Mouse (Mus musculus) hindbrain, embryonic 14.5 days (tissue): Measurements from ENCODE around the gene Olfr619. TPM values are rescaled to one million over a fixed set of nuclear protein-coding genes. Genes with fewer than 3 reads are reported as not detected.

Experiments
- ATAC-seq: fragments of 200-750 bp; cut with Nextera tagmentation; 2 replicates; pipeline ENCODE4 v1.8.0; 2017; ENCODE audit warnings: moderate number of reproducible peaks, mild to moderate bottlenecking, moderate TSS enrichment, moderate library complexity; ENCODE audit not compliant: low FRiP score
- DNase-seq: peaks from one replicate; pipeline ENCODE4 v3.0.0-alpha.2; 2015; ENCODE audit warnings: low spot score
- H3K27ac ChIP-seq: fragments of 300-500 bp; sonication (generic); 2 replicates; pipeline ENCODE4 v1.5.1; 2014; ENCODE audit warnings: mild to moderate bottlenecking, moderate library complexity
- H3K27me3 ChIP-seq: fragments of 300-500 bp; sonication (generic); 2 replicates; pipeline ENCODE4 v1.6.1; 2014; ENCODE audit warnings: mild to moderate bottlenecking, low read length, mixed read lengths; ENCODE audit not compliant: control insufficient read depth, insufficient read depth
- H3K36me3 ChIP-seq: fragments of 300-500 bp; sonication (generic); replicated peaks from 2 replicates; pipeline ENCODE4 v1.6.1; 2014; ENCODE audit not compliant: control insufficient read depth, insufficient read depth
- H3K4me1 ChIP-seq: fragments of 300-500 bp; sonication (generic); replicated peaks from 2 replicates; pipeline ENCODE4 v1.6.1; 2014; ENCODE audit warnings: antibody characterized with exemption, low read length, mixed read lengths; ENCODE audit not compliant: control insufficient read depth, insufficient read depth
- H3K4me2 ChIP-seq: fragments of 300-500 bp; sonication (generic); replicated peaks from 2 replicates; pipeline ENCODE4 v1.6.1; 2014; ENCODE audit warnings: mild to moderate bottlenecking, moderate library complexity
- H3K4me3 ChIP-seq: fragments of 300-500 bp; sonication (generic); replicated peaks from 2 replicates; pipeline ENCODE4 v1.5.1; 2014; ENCODE audit warnings: mild to moderate bottlenecking, low read length
- H3K9ac ChIP-seq: fragments of 300-500 bp; sonication (generic); 2 replicates; pipeline ENCODE4 v1.6.1; 2014
- H3K9me3 ChIP-seq: fragments of 300-500 bp; sonication (generic); 2 replicates; pipeline ENCODE4 v1.6.1; 2016; ENCODE audit warnings: low read length; ENCODE audit not compliant: control insufficient read depth
- WGBS: fragments of 180-500 bp; shearing (Covaris S2); extraction: QIAGEN DNeasy Blood & Tissue Kit; methylation state at CpG from one replicate; pipeline ENCODE4 v1.1.7; 2014; 5-methylcytosine and 5-hydroxymethylcytosine counted together
- polyA plus RNA-seq: library from polyadenylated mRNA; unstranded; fragments of >200 nt; fragmentation: Nextera tagmentation; extraction: Ambion mirVana; gene quantifications from 2 replicates; pipeline ENCODE4 v1.2.1, GENCODE M21; 2014

Olfr619 gene
- not detected in 2 replicates for polyA plus RNA-seq

GRCm38 (mm10) chr7:103600275-103600674 lies at the start of gene Olfr619:
Gene Olfr619 (plus strand): TSS chr7:103600575.
- no peak within 1 kb of the TSS for H3K27ac ChIP-seq
- no peaks in the 10 kb centered on the region for H3K27me3 ChIP-seq
- no peaks in the 10 kb centered on the region for H3K9me3 ChIP-seq
- ATAC-seq (no peak), DNase-seq (no peak)
- H3K36me3 ChIP-seq: no peaks in the 10 kb centered on the region
- no peak within 1 kb of the TSS for H3K4me3 ChIP-seq
- H3K4me1 ChIP-seq: no peaks in the 10 kb centered on the region
- no peak within 1 kb of the TSS for H3K9ac ChIP-seq
- H3K4me2 ChIP-seq: no peak within 1 kb of the TSS

DNA sequence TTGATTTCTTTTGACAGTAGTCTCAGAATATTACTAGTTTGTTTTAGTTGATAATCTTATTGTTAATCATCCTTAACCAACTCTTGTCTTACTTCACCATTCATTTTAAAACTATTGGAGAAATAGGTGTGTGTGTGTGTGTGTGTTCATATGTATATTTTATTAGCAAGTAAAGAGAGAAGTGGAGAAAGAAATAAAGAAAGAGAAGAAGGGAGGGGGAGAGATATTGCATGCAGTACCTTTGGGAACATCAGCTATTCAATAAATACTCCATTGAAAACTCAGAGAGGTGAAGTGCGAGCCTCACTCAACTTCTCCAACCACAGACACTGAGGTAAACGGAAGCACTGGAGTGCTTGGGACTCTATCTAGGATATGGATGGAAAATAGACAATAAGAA lies 44.6 kb upstream of the Olfr619 start, which contains the start of gene Olfr615:
Gene Olfr615 (plus strand): TSS at position 301 of the 400 bp plus-strand sequence.
- WGBS: 84% methylated on average over 2 of the region's 2 CpGs
- ATAC-seq (no peak), DNase-seq (no peak)
- H3K4me2 ChIP-seq: no peak within 1 kb of the TSS
- no peak within 1 kb of the TSS for H3K9ac ChIP-seq
- no peaks in the 10 kb centered on the region for H3K4me1 ChIP-seq
- H3K9me3 ChIP-seq: no peaks in the 10 kb centered on the region
- H3K36me3 ChIP-seq: no peaks in the 10 kb centered on the region
- H3K27me3 ChIP-seq: no peaks in the 10 kb centered on the region
- H3K4me3 ChIP-seq: no peak within 1 kb of the TSS
- H3K27ac ChIP-seq: no peak within 1 kb of the TSS

DNA sequence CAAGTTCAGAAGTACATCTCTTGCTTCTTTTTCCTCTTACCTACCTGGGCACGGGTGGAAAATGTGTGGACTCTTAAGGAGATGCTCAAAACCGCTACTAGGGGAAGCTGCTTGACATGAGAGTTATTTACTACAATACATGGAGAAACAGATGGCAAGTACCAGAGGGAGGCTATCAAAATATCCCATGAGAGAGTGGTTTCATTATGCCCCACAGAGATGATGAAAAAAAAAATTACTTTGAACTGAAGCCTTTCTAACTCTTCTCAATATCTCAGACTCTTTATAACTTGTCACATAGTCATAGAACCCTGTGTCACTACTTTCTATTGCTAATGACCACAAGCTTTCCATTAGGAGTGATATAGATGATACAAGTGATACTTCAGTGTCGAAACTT lies 31.3 kb upstream of the Olfr619 start, which contains the start of gene Olfr616:
Gene Olfr616 (minus strand): TSS at position 101 of the 400 bp plus-strand sequence.
- Histone ChIP-seq H3K4me3 (no peak within 1 kb of the TSS), H3K27me3 (no peaks in the 10 kb centered on the region), H3K4me1 (no peaks in the 10 kb centered on the region), H3K9me3 (no peaks in the 10 kb centered on the region), H3K27ac (no peak within 1 kb of the TSS), H3K36me3 (no peaks in the 10 kb centered on the region), H3K9ac (no peak within 1 kb of the TSS), H3K4me2 (no peak within 1 kb of the TSS)
- no peak for ATAC-seq
- no peak for DNase-seq
- WGBS: 76% methylated on average over 3 of the region's 3 CpGs

DNA sequence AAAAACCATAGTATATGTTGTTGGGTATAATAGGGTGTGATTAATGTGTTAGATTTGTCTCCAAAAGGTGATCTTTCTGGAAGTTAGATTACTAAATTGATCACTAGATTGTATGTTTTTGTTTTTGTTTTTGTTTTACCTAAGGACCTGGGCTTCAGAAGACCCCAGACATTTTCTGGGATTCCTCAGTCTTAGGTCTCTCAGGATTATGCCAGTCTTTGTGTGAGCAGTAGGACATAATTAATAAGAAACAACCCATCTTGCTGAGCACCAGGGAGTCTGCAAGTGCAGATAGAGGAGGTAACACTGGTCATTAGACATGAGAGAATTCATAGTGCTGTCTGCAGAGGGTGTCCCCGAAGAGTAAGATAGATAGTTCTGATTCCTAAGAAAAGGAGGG lies 27.6 kb upstream of the Olfr619 start, which contains the start of gene Olfr617:
Gene Olfr617 (plus strand): TSS at position 301 of the 400 bp plus-strand sequence.
- Histone ChIP-seq H3K27ac (no peak within 1 kb of the TSS), H3K27me3 (no peaks in the 10 kb centered on the region), H3K4me3 (no peak within 1 kb of the TSS), H3K36me3 (no peaks in the 10 kb centered on the region), H3K4me1 (no peaks in the 10 kb centered on the region), H3K9me3 (no peaks in the 10 kb centered on the region), H3K4me2 (no peak within 1 kb of the TSS), H3K9ac (no peak within 1 kb of the TSS)
- DNase-seq (no peak), ATAC-seq (no peak)
- WGBS: 81% methylated on average over 1 of the region's 1 CpGs

DNA sequence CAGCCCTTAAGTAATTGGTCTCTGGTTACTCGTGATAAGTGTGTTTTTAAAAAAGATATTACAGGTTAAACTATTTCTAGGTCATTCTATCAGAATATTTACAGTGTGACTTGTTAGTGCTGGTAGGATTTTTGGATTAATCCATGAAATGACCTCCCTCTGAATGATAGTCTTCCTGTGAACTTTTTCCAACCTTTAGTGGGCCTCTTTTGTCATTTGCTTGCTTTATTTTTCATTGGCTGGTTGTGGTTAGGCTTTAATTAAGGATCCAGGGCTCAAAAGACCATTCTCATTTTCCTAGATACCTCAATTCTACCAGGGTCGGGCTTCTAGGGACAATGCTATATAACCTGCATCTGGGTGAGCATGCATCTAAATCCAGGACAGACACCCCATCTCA lies 10.6 kb upstream of the Olfr619 start, which contains the start of gene Olfr618:
Gene Olfr618 (plus strand): TSS at position 301 of the 400 bp plus-strand sequence.
- no peak within 1 kb of the TSS for H3K4me2 ChIP-seq
- ATAC-seq (no peak), DNase-seq (no peak)
- H3K4me3 ChIP-seq: no peak within 1 kb of the TSS
- 70% methylated on average over 2 of the region's 2 CpGs for whole genome bisulfite sequencing
- no peak within 1 kb of the TSS for H3K27ac ChIP-seq
- no peaks in the 10 kb centered on the region for H3K36me3 ChIP-seq
- no peaks in the 10 kb centered on the region for H3K27me3 ChIP-seq
- H3K9me3 ChIP-seq: no peaks in the 10 kb centered on the region
- H3K4me1 ChIP-seq: no peaks in the 10 kb centered on the region
- no peak within 1 kb of the TSS for H3K9ac ChIP-seq

GRCm38 (mm10) chr7:103607425-103607824 lies 7.0 kb downstream of the Olfr619 start:
- Histone ChIP-seq H3K27me3 (no peaks in the 10 kb centered on the region), H3K4me3 (no peak overlapping the region), H3K27ac (no peak overlapping the region), H3K9me3 (no peaks in the 10 kb centered on the region), H3K9ac (no peak overlapping the region), H3K4me2 (no peak overlapping the region), H3K36me3 (no peaks in the 10 kb centered on the region), H3K4me1 (no peaks in the 10 kb centered on the region)
- DNase-seq (no peak), ATAC-seq (no peak)
- 89% methylated on average over 2 of the region's 2 CpGs for WGBS

DNA sequence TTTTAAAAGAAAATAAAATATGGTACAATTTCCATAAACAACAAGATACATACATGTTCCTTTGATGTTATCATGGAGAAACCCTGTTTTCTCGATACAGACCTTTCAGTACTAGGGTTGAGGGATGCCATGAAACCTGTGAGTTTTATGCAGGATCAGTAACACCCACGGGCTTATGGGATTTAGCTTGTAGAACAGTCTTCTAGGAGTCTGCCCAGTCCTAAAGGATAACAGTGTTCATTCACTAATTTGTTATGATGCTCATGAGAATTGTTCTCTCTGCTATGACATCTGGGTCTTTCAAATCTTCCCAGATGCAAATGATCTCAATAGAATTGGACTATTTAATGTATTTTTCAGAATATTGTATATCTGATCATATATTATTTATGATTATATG lies 12.1 kb downstream of the Olfr619 start, which contains the start of gene Olfr620:
Gene Olfr620 (minus strand): TSS at position 101 of the 400 bp plus-strand sequence.
- H3K9ac ChIP-seq: no peak within 1 kb of the TSS

GRCm38 (mm10) chr7:103636795-103637194 lies 36.4 kb downstream of the Olfr619 start:
- Histone ChIP-seq H3K4me3 (no peak overlapping the region), H3K9ac (no peak overlapping the region), H3K27ac (no peak overlapping the region), H3K4me1 (no peaks in the 10 kb centered on the region), H3K36me3 (no peaks in the 10 kb centered on the region), H3K27me3 (no peaks in the 10 kb centered on the region), H3K4me2 (no peak overlapping the region), H3K9me3 (no peaks in the 10 kb centered on the region)
- DNase-seq: no peak
- no peak for ATAC-seq

More for the DNA sequence above, 12.1 kb downstream of the Olfr619 start, which contains the start of gene Olfr620:
- ATAC-seq (no peak), DNase-seq (no peak)
- no peaks in the 10 kb centered on the region for H3K36me3 ChIP-seq
- 87% methylated on average over 2 of the region's 2 CpGs for WGBS
- H3K4me1 ChIP-seq: no peaks in the 10 kb centered on the region
- H3K4me2 ChIP-seq: no peak within 1 kb of the TSS
- no peaks in the 10 kb centered on the region for H3K27me3 ChIP-seq
- H3K4me3 ChIP-seq: no peak within 1 kb of the TSS
- H3K9me3 ChIP-seq: no peaks in the 10 kb centered on the region
- H3K27ac ChIP-seq: no peak within 1 kb of the TSS

GRCm38 (mm10) chr7:103642602-103643001 lies 42.2 kb downstream of the Olfr619 start, which contains the start of gene Olfr622:
Gene Olfr622 (minus strand): TSS chr7:103642702.
- no peaks in the 10 kb centered on the region for H3K9me3 ChIP-seq
- no peak for DNase-seq
- no peaks in the 10 kb centered on the region for H3K27me3 ChIP-seq
- H3K4me3 ChIP-seq: no peak within 1 kb of the TSS
- H3K36me3 ChIP-seq: no peaks in the 10 kb centered on the region
- 95% methylated on average over 1 of the region's 1 CpGs for WGBS
- H3K27ac ChIP-seq: no peak within 1 kb of the TSS
- H3K4me1 ChIP-seq: no peaks in the 10 kb centered on the region
- H3K4me2 ChIP-seq: no peak within 1 kb of the TSS
- ATAC-seq: no peak
- no peak within 1 kb of the TSS for H3K9ac ChIP-seq

GRCm38 (mm10) chr7:103644070-103644469 lies 43.7 kb downstream of the Olfr619 start:
- no peak for DNase-seq
- ATAC-seq: no peak
- Histone ChIP-seq H3K4me3 (no peak overlapping the region), H3K4me1 (no peaks in the 10 kb centered on the region), H3K27ac (no peak overlapping the region), H3K9me3 (no peaks in the 10 kb centered on the region), H3K9ac (no peak overlapping the region), H3K27me3 (no peaks in the 10 kb centered on the region), H3K4me2 (no peak overlapping the region), H3K36me3 (no peaks in the 10 kb centered on the region)
- WGBS: 88% methylated on average over 4 of the region's 4 CpGs
